Mouse (Mus musculus): ENCODE results near the gene Plekhg6. TPM values are rescaled to one million over a fixed set of nuclear protein-coding genes. Genes with fewer than 3 reads are reported as not detected.

Plekhg6 gene
- total and polyA plus RNA-seq, 2 experiments from 2014 or later = 0.05 TPM; not detected in 1

GRCm38 (mm10) chr6:125349575-125350230 lies 30.9 kb downstream of the Plekhg6 start:
- peak overlapping the region; percentile 68 for H3K4me2 ChIP-seq (ENCODE audit: low read depth, low read length)
- peaks cover 18% of the 10 kb centered on the region for H3K4me1 ChIP-seq (ENCODE audit: control insufficient read depth, insufficient read depth)
- DNase-seq (ENCODE audit: low spot score) = peak; percentile 80
- under 1% methylated on average over 27 of the region's 27 CpGs for WGBS
- H3K4me3 ChIP-seq (ENCODE audit: low read depth, low read length) = peak overlapping the region; percentile 60
- peak; percentile 79 for ATAC-seq (ENCODE audit: insufficient read depth, low read depth)
- no peaks in the 10 kb centered on the region for H3K9me3 ChIP-seq (replicated peaks; ENCODE audit: control insufficient read depth, low read length)
- peak overlapping the region; percentile 84 for H3K27ac ChIP-seq (ENCODE audit: low read depth)
- H3K27me3 ChIP-seq (ENCODE audit: control insufficient read depth, insufficient read depth, low read length) = no peaks in the 10 kb centered on the region
- peak overlapping the region; percentile 82 for H3K9ac ChIP-seq (replicated peaks; ENCODE audit: low read depth, low read length)
- no peak for TF ChIP-seq EP300 (IDR thresholded peaks at IDR 0.05; ENCODE audit: low read depth)
- no peak for TF ChIP-seq CTCF (IDR thresholded peaks at IDR 0.05; ENCODE audit: low read depth)
- H3K36me3 ChIP-seq (replicated peaks; ENCODE audit: control insufficient read depth, insufficient read depth, low read length) = no peaks in the 10 kb centered on the region

GRCm38 (mm10) chr6:125348721-125349574 lies 31.6 kb downstream of the Plekhg6 start, which contains the start of gene Tnfrsf1a:
Gene Tnfrsf1a (plus strand): TSS chr6:125349362.
- 15% methylated on average over 22 of the region's 22 CpGs for WGBS

GRCm38 (mm10) chr6:125346029-125346428 lies 34.6 kb downstream of the Plekhg6 start:
- WGBS = 55% methylated on average over 2 of the region's 2 CpGs
- H3K36me3 ChIP-seq (replicated peaks; ENCODE audit: control insufficient read depth, insufficient read depth, low read length) = no peaks in the 10 kb centered on the region
- no peak for TF ChIP-seq CTCF (IDR thresholded peaks at IDR 0.05; ENCODE audit: low read depth)
- no peak for TF ChIP-seq EP300 (IDR thresholded peaks at IDR 0.05; ENCODE audit: low read depth)
- no peaks in the 10 kb centered on the region for H3K9me3 ChIP-seq (replicated peaks; ENCODE audit: control insufficient read depth, low read length)
- H3K27me3 ChIP-seq (ENCODE audit: control insufficient read depth, insufficient read depth, low read length) = no peaks in the 10 kb centered on the region
- ATAC-seq (ENCODE audit: insufficient read depth, low read depth) (no peak), DNase-seq (ENCODE audit: low spot score) (no peak)
- no peak overlapping the region for H3K9ac ChIP-seq (replicated peaks; ENCODE audit: low read depth, low read length)
- no peak overlapping the region for H3K4me2 ChIP-seq (ENCODE audit: low read depth, low read length)
- no peak overlapping the region for H3K27ac ChIP-seq (ENCODE audit: low read depth)
- H3K4me1 ChIP-seq (ENCODE audit: control insufficient read depth, insufficient read depth) = peaks cover 5% of the 10 kb centered on the region
- no peak overlapping the region for H3K4me3 ChIP-seq (ENCODE audit: low read depth, low read length)

More at GRCm38 (mm10) chr6:125348721-125349574, 31.6 kb downstream of the Plekhg6 start, which contains the start of gene Tnfrsf1a:
- 0 out of 2 replicates have a peak, but pooled peaks have one; percentile 4 for ATAC-seq (ENCODE audit: insufficient read depth, low read depth)
- Histone ChIP-seq H3K27me3 (ENCODE audit: control insufficient read depth, insufficient read depth, low read length) (no peaks in the 10 kb centered on the region), H3K9me3 (replicated peaks; ENCODE audit: control insufficient read depth, low read length) (no peaks in the 10 kb centered on the region), H3K27ac (ENCODE audit: low read depth) (peak within 1 kb of the TSS; percentile 84), H3K4me1 (ENCODE audit: control insufficient read depth, insufficient read depth) (peaks cover 12% of the 10 kb centered on the region), H3K4me3 (ENCODE audit: low read depth, low read length) (peak within 1 kb of the TSS; percentile 60), H3K36me3 (replicated peaks; ENCODE audit: control insufficient read depth, insufficient read depth, low read length) (no peaks in the 10 kb centered on the region), H3K9ac (replicated peaks; ENCODE audit: low read depth, low read length) (peak within 1 kb of the TSS; percentile 82), H3K4me2 (ENCODE audit: low read depth, low read length) (peak within 1 kb of the TSS; percentile 68)
- TF ChIP-seq EP300 (IDR thresholded peaks at IDR 0.05; ENCODE audit: low read depth) = no peak
- TF ChIP-seq CTCF (IDR thresholded peaks at IDR 0.05; ENCODE audit: low read depth) = no peak
- DNase-seq (ENCODE audit: low spot score) = peak; percentile 52

GRCm38 (mm10) chr6:125345625-125346024 lies 35.0 kb downstream of the Plekhg6 start:
- Histone ChIP-seq H3K27me3 (ENCODE audit: control insufficient read depth, insufficient read depth, low read length) (no peaks in the 10 kb centered on the region), H3K4me3 (ENCODE audit: low read depth, low read length) (no peak overlapping the region), H3K9ac (replicated peaks; ENCODE audit: low read depth, low read length) (no peak overlapping the region), H3K9me3 (replicated peaks; ENCODE audit: control insufficient read depth, low read length) (no peaks in the 10 kb centered on the region), H3K27ac (ENCODE audit: low read depth) (no peak overlapping the region), H3K36me3 (replicated peaks; ENCODE audit: control insufficient read depth, insufficient read depth, low read length) (no peaks in the 10 kb centered on the region), H3K4me2 (ENCODE audit: low read depth, low read length) (no peak overlapping the region), H3K4me1 (ENCODE audit: control insufficient read depth, insufficient read depth) (peaks cover 5% of the 10 kb centered on the region)
- no peak for ATAC-seq (ENCODE audit: insufficient read depth, low read depth)
- WGBS = 42% methylated on average over 1 of the region's 1 CpGs
- DNase-seq (ENCODE audit: low spot score) = no peak
- TF ChIP-seq EP300 (IDR thresholded peaks at IDR 0.05; ENCODE audit: low read depth) = no peak
- no peak for TF ChIP-seq CTCF (IDR thresholded peaks at IDR 0.05; ENCODE audit: low read depth)

GRCm38 (mm10) chr6:125344866-125345265 lies 35.7 kb downstream of the Plekhg6 start:
- Histone ChIP-seq H3K9me3 (replicated peaks; ENCODE audit: control insufficient read depth, low read length) (no peaks in the 10 kb centered on the region), H3K9ac (replicated peaks; ENCODE audit: low read depth, low read length) (no peak overlapping the region), H3K4me3 (ENCODE audit: low read depth, low read length) (no peak overlapping the region), H3K27ac (ENCODE audit: low read depth) (no peak overlapping the region), H3K36me3 (replicated peaks; ENCODE audit: control insufficient read depth, insufficient read depth, low read length) (no peaks in the 10 kb centered on the region), H3K4me1 (ENCODE audit: control insufficient read depth, insufficient read depth) (peaks cover 5% of the 10 kb centered on the region), H3K4me2 (ENCODE audit: low read depth, low read length) (no peak overlapping the region), H3K27me3 (ENCODE audit: control insufficient read depth, insufficient read depth, low read length) (no peaks in the 10 kb centered on the region)
- 61% methylated on average over 4 of the region's 4 CpGs for WGBS
- TF ChIP-seq CTCF (IDR thresholded peaks at IDR 0.05; ENCODE audit: low read depth) (no peak), EP300 (IDR thresholded peaks at IDR 0.05; ENCODE audit: low read depth) (no peak)
- DNase-seq (ENCODE audit: low spot score) (no peak), ATAC-seq (ENCODE audit: insufficient read depth, low read depth) (no peak)
